Mouse (Mus musculus) cerebellum, adult 18-20 months (tissue): ENCODE results near the gene Trim14.
A peak's percentile ranks its signal among the peaks of the same experiment; 100 is the strongest.

Source experiments
- DNase-seq, 2 experiments: peaks; one replicate each; pipeline ENCODE4 v3.0.0; 2021

The Trim14 gene

GRCm38 (mm10) chr4:46475101-46475500, 60.8 kb downstream of the Trim14 start:
- DNase-seq: no peak

GRCm38 (mm10) chr4:46465740-46466139, 70.2 kb downstream of the Trim14 start:
- no peak for DNase-seq

GRCm38 (mm10) chr4:46463130-46463830, 72.7 kb downstream of the Trim14 start:
- DNase-seq: peak in 1 of 2 experiments; percentile 20

GRCm38 (mm10) chr4:46458411-46458810, 77.5 kb downstream of the Trim14 start:
- DNase-seq: no peak

GRCm38 (mm10) chr4:46457186-46457585, 78.8 kb downstream of the Trim14 start:
- DNase-seq: no peak

- no peak for DNase-seq
Measured at GRCm38 (mm10) chr4:46456762-46457161, 79.2 kb downstream of the Trim14 start.

GRCm38 (mm10) chr4:46454097-46454864, 81.7 kb downstream of the Trim14 start:
- DNase-seq: no peak

- peak in 1 of 2 experiments; percentile 21 for DNase-seq
Measured at GRCm38 (mm10) chr4:46452855-46453719, 82.9 kb downstream of the Trim14 start.

- DNase-seq: peak in 1 of 2 experiments; percentile 40
Measured at GRCm38 (mm10) chr4:46452481-46452850, 83.5 kb downstream of the Trim14 start.

GRCm38 (mm10) chr4:46451758-46452480, 84.0 kb downstream of the Trim14 start:
- DNase-seq: peak; percentile 71 to 82

- DNase-seq: peak; percentile 70 to 86
Measured at GRCm38 (mm10) chr4:46451240-46451757, 84.6 kb downstream of the Trim14 start.

- peak; percentile 90 to 96 for DNase-seq
Measured at GRCm38 (mm10) chr4:46450519-46451131, 85.3 kb downstream of the Trim14 start, which contains the start of gene Anp32b. Anp32b (plus strand) TSS chr4:46450902.

- no peak for DNase-seq
Measured at GRCm38 (mm10) chr4:46450020-46450518, 85.9 kb downstream of the Trim14 start.

GRCm38 (mm10) chr4:46448886-46449285, 87.1 kb downstream of the Trim14 start:
- peak; percentile 74 for DNase-seq

- DNase-seq: no peak
Measured at GRCm38 (mm10) chr4:46447461-46447860, 88.5 kb downstream of the Trim14 start.

GRCm38 (mm10) chr4:46445237-46445945, 90.5 kb downstream of the Trim14 start:
- peak; percentile 77 to 88 for DNase-seq
